Mouse (Mus musculus) stomach, postnatal 0 days (tissue): ENCODE measurements at regions not wholly inside any gene's neighbourhood (a gene's known extent, or its start where the extent isn't known, plus 50 kb on each side); places are given as distances from the start of the nearest gene placed in this dataset.

ENCODE experiments used
- CTCF ChIP-seq: IDR thresholded peaks from 2 replicates; pipeline ENCODE4 v1.5.1; 2016; ENCODE audit warnings: antibody characterized with exemption, low read depth, mild to moderate bottlenecking, moderate library complexity
- EP300 ChIP-seq: optimal IDR thresholded peaks from 2 replicates; pipeline ENCODE3; 2016; ENCODE audit warnings: antibody characterized with exemption

DNA sequence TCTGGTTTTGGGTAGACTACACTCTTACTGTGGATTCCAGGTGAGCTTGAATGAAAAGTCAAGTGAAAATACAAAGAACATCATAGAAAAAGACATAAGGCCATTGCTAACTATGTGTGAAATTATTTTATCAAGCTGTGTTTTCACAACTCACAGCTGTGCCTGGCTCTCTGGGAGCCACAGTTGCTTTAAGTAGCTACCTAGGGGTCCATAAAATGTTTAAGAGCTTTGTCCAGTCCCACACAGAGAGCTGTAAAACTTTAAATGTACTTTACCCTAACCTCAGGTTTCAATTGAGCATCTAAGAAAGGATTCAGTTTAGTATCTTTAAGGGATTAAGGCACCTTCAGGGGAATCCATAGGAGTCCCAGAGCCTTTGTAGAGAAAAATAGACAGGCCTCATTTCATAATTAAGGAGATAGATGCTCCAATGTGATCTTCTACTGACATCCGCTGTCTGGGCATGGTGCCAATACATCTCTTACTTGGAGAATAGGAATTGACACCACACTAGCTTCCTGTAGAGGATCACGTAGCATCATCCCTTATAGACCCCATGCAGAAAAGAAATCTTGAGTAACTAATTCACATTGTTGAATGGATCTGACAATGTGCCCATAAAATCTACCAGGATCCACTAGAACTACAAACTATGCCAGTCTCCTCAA is 626.5 kb downstream of the Gsdmc2 start:
- TF ChIP-seq CTCF (no peak), EP300 (no peak)
